Mouse (Mus musculus) kidney, postnatal 4 days (tissue): ENCODE measurements around the gene Ctnnd2.

Experiments used
- DNase-seq, 2 experiments: peaks; one replicate each; pipeline ENCODE4 v3.0.0; 2021; ENCODE audit warnings: mixed read lengths in 2 of 2

The Ctnnd2 gene

GRCm38 (mm10) chr15:30387244-30387643, 214.9 kb downstream of the Ctnnd2 start:
- DNase-seq = no peak

GRCm38 (mm10) chr15:30401111-30401510, 228.7 kb downstream of the Ctnnd2 start:
- no peak for DNase-seq

GRCm38 (mm10) chr15:30406254-30406653, 233.9 kb downstream of the Ctnnd2 start:
- peak; percentile 41 to 46 for DNase-seq

- DNase-seq = no peak
Measured at GRCm38 (mm10) chr15:30423146-30423545, 250.8 kb downstream of the Ctnnd2 start.

GRCm38 (mm10) chr15:30424290-30424689, 251.9 kb downstream of the Ctnnd2 start:
- DNase-seq = peak; percentile 4 to 13

- peak; percentile 13 to 31 for DNase-seq
Measured at GRCm38 (mm10) chr15:30427342-30427741, 254.9 kb downstream of the Ctnnd2 start.

GRCm38 (mm10) chr15:30439045-30439444, 266.7 kb downstream of the Ctnnd2 start:
- no peak for DNase-seq

GRCm38 (mm10) chr15:30450765-30451164, 278.4 kb downstream of the Ctnnd2 start:
- DNase-seq = no peak

GRCm38 (mm10) chr15:30451921-30452320, 279.5 kb downstream of the Ctnnd2 start:
- DNase-seq = no peak

- DNase-seq = no peak
Measured at GRCm38 (mm10) chr15:30457541-30458250, 285.3 kb downstream of the Ctnnd2 start.

- no peak for DNase-seq
Measured at GRCm38 (mm10) chr15:30458671-30459070, 286.3 kb downstream of the Ctnnd2 start.

- DNase-seq = no peak
Measured at GRCm38 (mm10) chr15:30460341-30461125, 288.1 kb downstream of the Ctnnd2 start.

GRCm38 (mm10) chr15:30462804-30463423, 290.5 kb downstream of the Ctnnd2 start:
- DNase-seq = no peak

- DNase-seq = no peak
Measured at GRCm38 (mm10) chr15:30463471-30464047, 291.2 kb downstream of the Ctnnd2 start.

GRCm38 (mm10) chr15:30466950-30467543, 294.7 kb downstream of the Ctnnd2 start:
- DNase-seq = no peak

GRCm38 (mm10) chr15:30468773-30469172, 296.4 kb downstream of the Ctnnd2 start:
- no peak for DNase-seq

GRCm38 (mm10) chr15:30471280-30471966, 299.0 kb downstream of the Ctnnd2 start:
- DNase-seq = no peak

GRCm38 (mm10) chr15:30480676-30481075, 308.3 kb downstream of the Ctnnd2 start:
- peak; percentile 5 to 10 for DNase-seq

GRCm38 (mm10) chr15:30506476-30506875, 334.1 kb downstream of the Ctnnd2 start:
- DNase-seq = no peak

- DNase-seq = no peak
Measured at GRCm38 (mm10) chr15:30512467-30512866, 340.1 kb downstream of the Ctnnd2 start.

- DNase-seq = no peak
Measured at GRCm38 (mm10) chr15:30513122-30513521, 340.7 kb downstream of the Ctnnd2 start.

GRCm38 (mm10) chr15:30515425-30515824, 343.0 kb downstream of the Ctnnd2 start:
- peak; percentile 21 to 24 for DNase-seq
